Mouse (Mus musculus): ENCODE measurements around the gene Cep290.

Gene Cep290

DNA sequence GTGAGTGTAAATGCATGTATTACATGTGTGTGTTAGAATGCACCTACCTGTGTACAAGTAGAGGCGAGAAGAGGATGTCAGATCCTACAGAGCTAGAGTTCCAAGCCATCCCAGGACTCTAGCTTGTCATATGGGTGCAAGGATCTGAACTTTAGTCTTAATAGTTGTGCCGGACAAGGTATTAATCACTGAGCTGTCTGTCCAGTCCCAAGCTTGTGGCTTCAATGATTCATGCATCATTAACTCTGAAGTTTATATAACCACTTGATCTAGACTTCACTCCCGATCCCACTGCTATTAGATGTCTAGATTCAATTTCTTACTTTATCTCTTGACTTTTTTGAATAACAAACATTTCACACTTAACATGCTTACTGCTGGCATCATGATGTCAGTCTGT, 111.0 kb downstream of the Cep290 start:
- DNase-seq = no peak

DNA sequence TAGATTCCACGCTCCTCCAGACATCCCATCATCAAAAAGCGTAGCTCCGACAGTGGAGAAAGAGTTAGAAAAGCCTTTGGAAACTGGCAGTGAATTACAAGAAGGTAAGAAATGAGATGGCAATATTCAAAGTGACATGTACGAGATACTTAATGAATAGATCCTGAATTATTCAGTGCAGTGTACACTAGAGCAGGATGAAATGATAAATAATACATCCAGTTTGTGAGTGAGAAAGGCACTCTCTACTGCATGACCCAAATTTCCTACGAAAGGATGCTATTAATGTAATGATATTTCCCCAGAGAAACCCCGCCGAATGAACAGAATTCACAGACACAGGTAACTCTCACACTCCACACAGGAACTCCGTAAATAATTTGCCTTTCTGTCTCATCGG, 116.2 kb downstream of the Cep290 start:
- DNase-seq = no peak

DNA sequence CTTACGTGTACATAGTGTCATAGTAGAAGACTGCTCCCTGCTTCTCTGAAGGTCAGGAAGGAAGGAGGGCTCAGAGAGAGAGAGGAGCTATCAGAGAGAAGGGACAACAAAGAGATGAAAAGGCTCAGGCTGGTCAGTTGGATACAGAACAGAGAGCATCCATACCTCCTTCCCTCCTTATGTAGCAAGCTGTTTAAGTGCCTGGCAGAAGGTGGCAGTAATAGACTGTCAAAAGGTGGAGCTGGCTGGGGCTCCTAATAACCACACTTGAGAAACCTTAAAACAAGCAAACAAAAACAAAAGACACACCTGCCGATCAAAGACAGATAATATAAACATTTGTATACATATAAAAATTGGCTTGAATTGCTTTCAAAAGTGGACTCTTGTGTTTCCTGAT, 116.9 kb downstream of the Cep290 start:
- DNase-seq = no peak

DNA sequence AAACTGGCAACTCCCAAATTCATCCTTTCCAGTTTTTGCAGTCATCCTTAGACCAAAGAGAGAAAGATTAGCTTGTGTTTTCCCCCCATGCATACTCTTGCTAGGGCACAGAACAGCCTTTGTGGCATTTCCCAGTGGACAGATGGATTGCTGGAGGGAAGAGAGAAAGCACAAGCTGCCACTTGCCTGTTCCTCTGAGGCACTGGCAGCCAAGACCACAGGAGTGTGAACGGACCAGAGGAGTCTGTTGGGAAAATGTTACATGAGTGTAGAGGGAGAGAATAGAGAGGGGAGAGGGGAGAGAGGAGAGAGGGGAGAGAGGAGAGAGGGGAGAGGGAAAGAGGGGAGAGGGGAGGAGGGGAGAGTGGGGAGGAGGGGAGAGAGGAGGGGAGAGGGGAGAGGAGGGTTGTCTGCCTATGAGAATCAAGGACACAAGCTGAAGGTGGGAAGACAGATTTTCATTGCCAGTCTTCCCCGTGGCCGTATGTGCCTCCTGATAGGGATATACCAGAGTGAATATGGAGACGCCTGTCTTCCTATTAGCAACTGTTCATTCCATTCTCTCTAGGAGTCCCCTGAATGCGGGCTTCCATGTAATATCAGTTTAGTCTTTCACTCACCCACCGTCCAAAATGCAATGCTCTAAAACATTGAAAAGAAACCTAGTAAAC, 130.0 kb downstream of the Cep290 start:
- DNase-seq = no peak

DNA sequence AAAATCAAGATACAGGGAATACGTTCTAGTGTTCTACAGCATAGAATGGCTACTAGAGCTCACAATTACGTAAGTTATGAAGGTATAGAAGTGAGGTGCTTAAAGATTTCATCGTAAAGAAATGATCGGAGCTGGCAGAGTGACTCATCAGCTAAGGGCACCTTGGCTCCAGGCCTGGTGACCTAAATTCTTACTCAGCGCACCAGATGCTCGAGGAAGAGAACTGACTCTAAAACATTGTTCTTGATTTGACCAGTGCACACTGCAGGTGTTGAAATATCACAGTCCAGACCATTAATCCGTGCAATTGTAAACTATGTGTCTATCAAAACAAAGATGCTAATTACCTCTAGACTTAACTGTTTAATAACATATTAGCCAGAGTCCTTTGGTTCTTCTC, 132.1 kb downstream of the Cep290 start:
- no peak for DNase-seq

DNA sequence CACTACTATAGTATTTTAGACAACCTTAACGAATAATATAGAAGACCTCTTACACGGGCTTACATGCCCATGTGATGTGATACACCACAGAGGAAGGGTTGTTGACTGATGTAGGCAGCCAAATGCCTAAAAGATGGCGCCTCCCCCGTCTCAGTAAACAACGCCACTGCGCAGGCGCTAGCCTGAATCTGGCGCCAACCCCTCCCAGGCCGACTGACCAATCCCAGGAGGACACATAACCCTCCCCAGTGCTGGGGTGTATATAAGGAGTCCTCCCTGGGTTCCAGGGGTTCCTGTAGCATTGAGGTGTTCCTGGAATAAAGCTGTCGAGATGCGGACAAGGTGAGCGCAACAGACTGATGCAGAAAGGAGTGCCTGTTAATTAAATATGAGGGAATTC, 132.7 kb downstream of the Cep290 start:
- no peak for DNase-seq

DNA sequence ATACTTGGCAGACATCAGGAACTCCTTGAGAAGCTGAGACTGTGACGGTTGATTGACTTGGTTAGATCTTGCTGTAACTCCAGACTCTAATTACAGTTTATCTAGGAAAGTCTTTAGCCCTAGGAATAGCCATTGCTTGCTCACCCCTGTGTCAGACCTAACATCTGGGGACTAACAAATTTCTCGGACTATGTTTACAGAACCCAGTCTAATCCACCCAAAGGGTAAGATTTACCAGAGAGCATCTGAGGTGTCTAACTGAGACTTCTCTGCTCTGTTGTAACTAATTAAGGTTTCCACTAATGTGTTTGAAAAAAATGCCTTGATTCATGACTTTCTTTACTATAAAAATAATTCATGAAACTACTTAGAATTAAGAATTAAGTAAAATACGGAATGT, 135.1 kb downstream of the Cep290 start:
- no peak for DNase-seq

Data from kidney, adult 18-20 months (tissue).